Mouse (Mus musculus) olfactory bulb, adult 2 months (tissue): Measurements from ENCODE around the gene Ndufb8. TPM values are rescaled to one million over a fixed set of nuclear protein-coding genes. Genes with fewer than 3 reads are reported as not detected.
A peak's percentile ranks its signal among the peaks of the same experiment; 100 is the strongest.

Experiments
- H3K27ac ChIP-seq: fragments of 200-500 bp; 2 replicates; pipeline ENCODE4 v1.5.1; 2012; ENCODE audit warnings: low read depth, low read length; ENCODE audit not compliant: insufficient read depth
- H3K4me1 ChIP-seq: fragments of 200-500 bp; 2 replicates; pipeline ENCODE4 v1.6.1; 2012; ENCODE audit warnings: low read length; ENCODE audit not compliant: control insufficient read depth, insufficient read depth
- H3K4me3 ChIP-seq: fragments of 200-500 bp; 2 replicates; pipeline ENCODE4 v1.5.1; 2012; ENCODE audit warnings: mild to moderate bottlenecking, low read depth, low read length, moderate library complexity; ENCODE audit not compliant: insufficient read depth
- CTCF ChIP-seq: fragments of 200-500 bp; IDR thresholded peaks from 2 replicates; pipeline ENCODE4 v1.5.1; 2012; ENCODE audit warnings: low read depth, mild to moderate bottlenecking, low read length, moderate library complexity; ENCODE audit not compliant: insufficient read depth
- POLR2A ChIP-seq: fragments of 200-500 bp; IDR thresholded peaks from 2 replicates; pipeline ENCODE4 v1.6.1; 2012; ENCODE audit warnings: mild to moderate bottlenecking, low read depth, low read length, moderate library complexity; ENCODE audit not compliant: insufficient read depth
- WGBS: fragments of 180-500 bp; shearing (Covaris S2); methylation state at CpG from one replicate; pipeline ENCODE4 v1.1.7; 2018; 5-methylcytosine and 5-hydroxymethylcytosine counted together
- polyA plus RNA-seq: library from polyadenylated mRNA; stranded (reverse); fragments of >200 nt; gene quantifications from 2 replicates; pipeline ENCODE4 v1.2.4, GENCODE M21; 2012; ENCODE audit warnings: low replicate concordance; ENCODE audit not compliant: missing spikeins, insufficient read depth, insufficient read length

The Ndufb8 gene
- not detected in 2 replicates for polyA plus RNA-seq

- TF ChIP-seq POLR2A (peak; percentile 90), CTCF (no peak)
These were observed at the start of gene Ndufb8 for GRCm38 (mm10) chr19:44554861-44555590. Gene Ndufb8 (minus strand): TSS chr19:44555440.

GRCm38 (mm10) chr19:44594180-44594579, 38.9 kb upstream of the Ndufb8 start:
- no peak for TF ChIP-seq CTCF
- no peak for TF ChIP-seq POLR2A
- H3K4me1 ChIP-seq = no peaks in the 10 kb centered on the region
- 95% methylated on average over 14 of the region's 14 CpGs for WGBS
- no peak overlapping the region for H3K27ac ChIP-seq
- no peak overlapping the region for H3K4me3 ChIP-seq

More at GRCm38 (mm10) chr19:44554861-44555590, at the start of gene Ndufb8:
- Histone ChIP-seq H3K4me1 (peaks cover 5% of the 10 kb centered on the region; the same call in 1 of the 2 replicates), H3K27ac (peak within 1 kb of the TSS; percentile 84), H3K4me3 (peak within 1 kb of the TSS; percentile 79)
- under 1% methylated on average over 50 of the region's 50 CpGs for WGBS

GRCm38 (mm10) chr19:44591638-44592037, 36.4 kb upstream of the Ndufb8 start:
- Histone ChIP-seq H3K4me3 (no peak overlapping the region), H3K4me1 (no peaks in the 10 kb centered on the region), H3K27ac (no peak overlapping the region)
- TF ChIP-seq CTCF (no peak), POLR2A (no peak)
- 85% methylated on average over 6 of the region's 6 CpGs for WGBS

GRCm38 (mm10) chr19:44590992-44591391, 35.8 kb upstream of the Ndufb8 start:
- Histone ChIP-seq H3K4me1 (no peaks in the 10 kb centered on the region), H3K27ac (no peak overlapping the region), H3K4me3 (no peak overlapping the region)
- TF ChIP-seq POLR2A (no peak), CTCF (no peak)
- 78% methylated on average over 18 of the region's 18 CpGs for WGBS

GRCm38 (mm10) chr19:44589591-44590223, 34.5 kb upstream of the Ndufb8 start:
- WGBS = 61% methylated on average over 7 of the region's 7 CpGs
- no peaks in the 10 kb centered on the region for H3K4me1 ChIP-seq
- TF ChIP-seq POLR2A = no peak
- no peak overlapping the region for H3K27ac ChIP-seq
- H3K4me3 ChIP-seq = no peak overlapping the region

GRCm38 (mm10) chr19:44588036-44588435, 32.8 kb upstream of the Ndufb8 start:
- WGBS = 62% methylated on average over 4 of the region's 4 CpGs
- Histone ChIP-seq H3K4me1 (no peaks in the 10 kb centered on the region), H3K4me3 (no peak overlapping the region), H3K27ac (no peak overlapping the region)
- TF ChIP-seq CTCF (no peak), POLR2A (no peak)

- no peaks in the 10 kb centered on the region for H3K4me1 ChIP-seq
These were observed 27.5 kb upstream of the Ndufb8 start for GRCm38 (mm10) chr19:44582638-44583309.

GRCm38 (mm10) chr19:44582103-44582502, 26.9 kb upstream of the Ndufb8 start:
- WGBS = 77% methylated on average over 10 of the region's 10 CpGs
- TF ChIP-seq CTCF (no peak), POLR2A (no peak)
- Histone ChIP-seq H3K4me3 (no peak overlapping the region), H3K4me1 (no peaks in the 10 kb centered on the region), H3K27ac (no peak overlapping the region)

More at GRCm38 (mm10) chr19:44582638-44583309, 27.5 kb upstream of the Ndufb8 start:
- 40% methylated on average over 9 of the region's 9 CpGs for WGBS
- H3K27ac ChIP-seq = no peak overlapping the region
- peak; percentile 100 for TF ChIP-seq CTCF
- TF ChIP-seq POLR2A = no peak
- no peak overlapping the region for H3K4me3 ChIP-seq

GRCm38 (mm10) chr19:44578038-44578437, 22.8 kb upstream of the Ndufb8 start:
- H3K4me1 ChIP-seq = no peaks in the 10 kb centered on the region
- H3K27ac ChIP-seq = no peak overlapping the region
- no peak overlapping the region for H3K4me3 ChIP-seq
- TF ChIP-seq CTCF (no peak), POLR2A (no peak)
- WGBS = 80% methylated on average over 1 of the region's 1 CpGs
